Mouse (Mus musculus) urinary bladder, postnatal 4 days (tissue): ENCODE results near the gene Serpinb6a.
A peak's percentile ranks its signal among the peaks of the same experiment; 100 is the strongest.

Source experiments
- DNase-seq, 2 experiments: peaks; one replicate each; pipeline ENCODE4 v3.0.0; 2021 to 2022; ENCODE audit warnings: low spot score in 2 of 2

Gene Serpinb6a

DNA sequence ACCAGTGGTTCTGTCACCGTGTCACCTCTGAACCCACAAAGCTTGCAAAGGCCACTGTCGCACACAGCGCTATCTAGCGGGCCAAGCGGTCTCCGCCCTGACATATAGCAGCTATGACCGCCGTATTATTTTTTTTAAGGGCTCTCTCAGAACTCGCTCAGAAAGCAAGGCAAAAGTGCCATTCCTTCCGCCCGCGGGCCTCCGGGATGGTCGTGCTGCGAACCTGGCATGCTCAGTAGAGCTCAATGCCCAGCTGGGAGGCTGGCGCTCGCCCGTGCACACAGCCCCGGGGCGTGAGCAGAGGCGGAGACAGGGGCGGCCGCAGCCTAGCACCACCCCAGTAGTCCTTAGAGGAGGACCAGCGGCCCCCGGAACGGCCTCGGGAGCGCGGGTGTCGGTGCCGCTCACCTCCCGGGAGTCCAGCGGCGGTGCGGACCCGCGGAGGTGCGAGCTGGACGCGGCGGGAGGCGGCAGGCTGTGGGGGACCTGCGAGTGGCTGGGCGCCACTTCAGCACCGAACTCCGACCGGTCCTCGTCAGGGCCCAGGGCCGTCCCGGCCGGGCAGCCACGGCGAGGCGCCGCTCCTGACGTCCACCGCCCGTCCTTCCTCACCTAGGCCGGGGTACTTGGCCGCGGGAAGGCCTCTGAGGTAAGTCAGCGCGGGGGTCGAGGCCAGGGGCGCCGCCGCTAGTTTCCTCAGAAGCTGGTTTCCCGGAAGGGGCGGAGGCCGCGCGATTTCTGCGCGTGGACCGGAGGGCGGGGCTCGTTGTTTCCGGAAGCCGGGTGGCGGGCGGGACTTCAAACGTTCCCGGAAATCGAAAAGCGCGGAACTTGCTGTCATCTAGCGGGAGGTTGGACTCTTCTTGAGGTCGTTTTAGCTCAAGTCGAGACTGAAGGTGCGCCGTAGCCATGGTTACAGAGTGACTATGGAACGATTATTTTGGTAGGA, at the start of gene Serpinb6a, which contains the start of gene Ripk1:
Gene Serpinb6a (minus strand): TSS at position 737 of the 949 bp plus-strand sequence.
Gene Ripk1 (plus strand): TSS at position 306 of the 949 bp plus-strand sequence.
- DNase-seq: peak; percentile 84 to 91

DNA sequence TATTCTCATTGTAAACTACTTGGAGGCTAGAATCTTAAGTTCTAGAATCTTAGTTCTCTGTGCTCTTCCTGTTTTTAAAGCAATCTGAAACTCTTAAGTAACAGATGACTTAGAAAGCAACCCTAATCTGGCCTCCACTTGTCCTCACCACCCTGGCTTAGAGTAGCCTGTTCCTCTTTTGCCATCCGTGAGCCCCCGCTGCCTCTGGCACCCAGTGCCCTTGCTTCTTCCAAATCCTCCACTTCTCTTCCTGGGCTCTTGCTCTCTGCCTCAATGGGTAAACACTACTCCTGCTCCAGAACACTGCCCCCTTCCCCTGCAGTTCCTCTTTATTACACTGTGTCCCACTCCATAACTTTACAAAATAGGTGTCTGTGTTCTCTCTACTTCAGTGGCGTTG, 49.1 kb upstream of the Serpinb6a start:
- DNase-seq: no peak

DNA sequence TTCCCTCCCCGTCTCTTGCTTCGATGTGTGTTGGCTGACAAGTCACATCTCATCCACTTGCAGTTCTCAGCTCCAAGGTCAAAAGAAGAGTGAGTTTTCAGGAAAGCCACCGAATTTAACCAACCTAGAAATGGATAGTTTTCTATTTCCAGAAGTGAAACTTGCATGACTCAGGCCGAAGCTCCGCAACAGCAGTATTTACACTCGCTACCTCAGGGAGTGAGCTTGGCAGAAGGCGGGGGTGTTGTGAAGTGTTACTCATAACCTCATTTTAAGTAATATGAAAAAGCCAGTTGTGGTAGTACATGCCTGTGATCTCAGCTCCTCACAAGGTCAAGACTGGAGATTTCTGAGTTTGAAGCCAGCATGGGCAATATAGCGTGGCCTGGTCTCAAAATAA, 47.9 kb upstream of the Serpinb6a start:
- DNase-seq: no peak

DNA sequence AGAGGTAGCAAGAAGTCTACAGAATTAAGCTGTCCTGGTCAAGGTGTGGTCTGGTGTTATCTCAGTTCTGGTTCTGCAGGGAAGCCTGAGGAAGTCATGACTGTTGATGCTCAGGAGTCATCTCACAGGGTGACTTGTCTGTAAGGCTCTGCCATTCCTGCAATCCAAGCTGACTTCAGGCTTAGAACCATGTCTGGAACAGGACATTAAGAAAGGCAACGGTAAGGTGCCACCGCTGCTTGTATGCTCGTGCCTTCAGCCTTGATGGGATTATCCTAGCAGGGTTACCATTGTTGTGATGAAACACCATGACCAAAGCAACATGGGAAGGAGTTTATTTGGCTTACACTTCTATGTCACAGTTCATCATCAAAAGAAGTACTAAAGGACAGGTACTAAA, 44.9 kb upstream of the Serpinb6a start:
- DNase-seq: no peak

DNA sequence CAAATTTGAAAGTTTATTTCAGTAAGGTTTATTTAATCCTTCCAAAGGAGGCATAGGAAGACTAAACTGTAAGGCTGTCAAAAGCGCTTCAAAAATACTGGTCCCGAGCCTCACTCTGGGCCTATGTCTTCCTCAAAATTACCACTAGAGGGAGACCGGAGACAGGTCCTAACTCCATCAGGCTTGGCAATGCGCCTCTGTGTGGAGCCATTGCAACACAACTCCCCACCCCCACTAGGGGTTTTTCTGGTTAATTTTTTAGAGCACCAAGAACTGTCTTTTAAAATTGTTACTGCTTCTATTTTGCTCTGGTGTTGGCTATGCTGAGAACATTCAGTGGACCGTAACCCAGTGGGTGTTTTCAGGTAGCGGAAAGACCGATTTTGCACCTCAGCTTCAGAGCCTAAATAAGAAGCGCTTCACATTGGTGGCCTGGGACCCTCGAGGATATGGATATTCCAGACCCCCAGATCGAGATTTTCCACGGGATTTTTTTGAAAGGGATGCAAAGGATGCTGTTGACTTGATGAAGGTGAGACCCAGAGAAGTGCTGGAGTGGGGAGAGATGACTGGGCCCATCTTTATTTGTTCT, 43.9 kb upstream of the Serpinb6a start:
- peak; percentile 66 to 79 for DNase-seq

DNA sequence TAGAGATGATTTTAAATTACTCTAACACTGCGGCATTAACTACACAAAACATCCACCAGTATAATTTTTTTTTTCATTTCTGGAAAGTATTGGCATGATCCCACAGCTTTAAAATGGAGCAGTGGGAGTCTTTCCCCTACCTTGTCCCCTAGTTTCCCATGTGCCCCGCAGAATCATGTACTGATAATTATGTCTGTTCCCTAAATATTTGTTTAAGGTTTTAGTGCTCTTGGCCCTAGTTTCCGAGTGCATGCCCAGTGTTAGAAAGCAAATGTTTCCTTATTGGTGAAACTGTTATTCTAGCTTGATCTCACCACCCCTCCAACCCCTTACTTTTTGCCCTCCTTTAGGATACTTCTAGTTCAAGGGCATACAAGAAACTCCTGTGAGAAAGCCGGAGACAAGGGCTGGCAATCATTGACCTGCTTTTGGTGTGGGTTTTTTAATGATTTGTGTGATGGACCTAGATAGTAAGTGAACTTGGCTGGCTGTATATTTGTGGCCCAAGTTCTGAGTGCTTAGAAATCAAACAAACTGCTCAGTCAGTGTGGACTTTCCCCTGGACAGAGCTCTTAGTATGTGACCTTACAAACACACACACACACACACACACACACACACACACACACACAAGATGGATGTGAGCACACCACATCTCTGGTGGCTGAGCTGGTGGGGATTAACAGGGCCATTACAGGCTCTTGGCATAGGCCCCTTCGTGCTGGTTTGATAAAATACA, 43.1 kb upstream of the Serpinb6a start:
- DNase-seq: peak in 1 of 2 experiments; percentile 13

DNA sequence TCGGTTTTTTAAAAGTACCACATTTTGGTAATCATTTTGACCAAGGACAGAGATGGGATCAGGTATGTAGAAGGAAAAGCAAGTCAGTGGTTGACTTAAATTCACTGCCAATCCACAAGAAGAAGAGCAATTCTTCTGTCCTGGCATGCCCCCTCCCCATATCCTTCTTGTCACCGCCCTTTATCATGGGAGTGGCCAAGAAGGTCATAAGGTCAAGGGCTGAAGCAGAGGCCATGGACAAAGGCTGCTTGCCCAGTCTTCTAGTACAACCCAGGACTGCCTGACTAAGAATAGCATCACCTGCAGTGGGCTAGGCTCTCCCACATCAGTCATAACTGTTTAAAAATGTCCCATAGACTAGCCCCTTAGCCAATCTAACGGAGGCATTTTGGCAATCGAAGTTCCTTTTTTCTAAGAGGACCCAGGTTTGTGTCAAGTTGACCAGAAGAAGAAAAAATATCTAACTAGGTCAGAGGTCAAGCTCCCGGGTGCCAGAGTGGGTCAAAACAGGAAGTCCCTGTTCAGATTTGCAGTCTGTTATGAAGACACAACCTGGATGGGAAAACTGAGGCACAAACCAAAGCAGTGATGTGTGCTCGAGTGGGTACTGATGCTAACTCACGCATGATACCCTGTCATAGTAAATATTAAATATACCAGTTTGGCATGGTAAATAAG, 41.3 kb upstream of the Serpinb6a start:
- DNase-seq: no peak

DNA sequence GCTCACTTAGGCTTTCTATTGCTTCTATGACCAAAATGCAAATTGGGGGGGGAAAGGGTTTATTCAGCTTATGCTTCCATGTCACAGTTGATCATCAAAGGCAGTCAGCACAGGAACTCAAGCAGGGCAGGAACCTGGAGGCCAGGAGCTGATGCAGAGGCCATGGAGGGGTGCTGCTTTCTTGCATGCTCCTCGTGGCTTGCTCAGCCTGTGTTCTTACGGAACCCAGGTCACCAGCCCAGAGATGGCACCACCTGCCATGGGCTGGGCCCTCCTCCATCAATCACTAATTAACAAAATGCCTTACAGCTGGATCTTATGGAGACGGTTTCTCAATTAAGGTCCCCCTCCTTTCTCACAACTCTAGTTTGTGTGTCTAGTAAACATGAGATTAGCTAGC, 37.5 kb upstream of the Serpinb6a start:
- DNase-seq: peak in 1 of 2 experiments; percentile 41

DNA sequence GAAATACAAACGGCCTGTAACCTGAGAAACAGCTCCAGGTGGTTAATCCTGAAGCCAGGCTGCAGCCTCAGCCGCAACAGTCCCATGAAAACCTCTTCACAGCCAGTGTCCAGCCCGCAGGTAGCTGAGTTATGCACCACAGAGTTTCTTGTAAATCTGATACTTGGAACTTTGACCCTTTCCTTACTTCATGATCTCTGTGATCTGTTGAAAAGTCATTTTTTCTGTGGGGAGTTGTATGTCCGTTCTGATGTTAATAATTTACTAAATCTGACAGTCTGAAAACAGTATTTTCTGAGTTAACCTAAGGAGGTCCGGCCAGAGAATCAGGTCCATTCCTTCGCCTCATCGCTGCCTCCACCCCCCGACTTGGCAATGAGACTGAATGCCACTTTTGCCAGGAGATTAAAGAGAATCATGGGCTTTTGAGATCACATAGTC, 36.3 kb upstream of the Serpinb6a start:
- DNase-seq: no peak

DNA sequence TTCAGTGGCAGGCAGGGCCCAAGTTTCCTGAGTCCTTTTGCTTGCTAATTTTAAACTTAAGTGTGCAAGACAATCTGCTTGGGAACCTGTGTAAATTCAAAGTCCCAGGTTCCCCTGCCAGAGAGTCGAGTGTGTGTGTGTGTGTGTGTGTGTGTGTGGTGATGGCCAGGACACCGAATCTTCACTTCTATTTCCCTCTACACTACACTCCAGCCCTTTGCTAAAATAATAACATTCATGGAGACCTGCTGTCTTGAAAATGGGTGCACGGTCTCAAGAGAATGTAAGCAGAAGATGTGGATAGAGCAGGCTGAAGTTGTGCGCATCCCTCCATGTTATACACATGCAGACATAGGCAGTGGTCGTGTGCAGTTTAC, 35.5 kb upstream of the Serpinb6a start:
- DNase-seq: no peak

DNA sequence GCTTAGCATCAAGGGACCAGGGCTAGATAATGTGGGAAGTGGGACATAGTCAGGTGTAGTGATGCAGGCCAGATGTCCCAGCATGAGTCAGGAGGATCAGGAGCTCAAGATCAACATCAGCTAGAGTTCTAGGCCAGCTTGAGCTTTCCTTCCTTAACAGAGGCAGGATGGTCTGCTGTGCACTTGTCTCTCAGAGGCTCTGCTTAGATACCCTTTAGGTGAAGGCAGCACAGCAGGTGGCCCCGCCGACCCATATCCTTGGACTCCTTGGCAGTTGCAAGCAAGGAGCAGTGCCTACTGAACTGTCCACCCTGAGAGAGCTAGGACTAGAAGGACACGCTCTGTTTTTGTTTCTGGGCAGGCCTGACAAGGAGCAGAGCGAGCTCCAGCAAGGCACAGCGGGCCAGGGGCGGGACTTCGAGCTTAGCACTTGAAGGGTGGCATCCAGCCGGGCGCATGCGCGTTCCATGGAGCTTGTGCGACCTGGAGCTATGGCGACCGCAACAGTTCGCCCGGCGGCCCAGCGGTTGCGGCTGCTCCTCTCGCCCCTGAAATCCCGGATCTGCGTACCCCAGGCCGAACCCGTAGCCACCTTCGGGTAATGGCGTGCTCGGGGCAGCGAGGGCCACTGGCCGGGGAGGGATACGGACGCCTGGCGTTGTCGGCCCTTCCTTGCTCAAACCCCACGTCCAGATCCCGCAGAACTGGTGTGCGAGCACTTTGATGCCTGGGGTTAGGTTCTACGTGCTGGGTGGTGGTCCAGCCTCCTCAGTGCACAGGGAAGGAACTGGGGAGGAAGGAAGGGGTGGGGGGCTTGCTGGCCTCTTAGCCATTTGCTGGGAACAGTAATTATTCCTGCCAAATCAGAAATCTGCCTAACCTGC, 34.8 kb upstream of the Serpinb6a start, which contains the start of gene Bphl:
Gene Bphl (plus strand): TSS at position 426 of the 884 bp plus-strand sequence.
- peak; percentile 86 to 89 for DNase-seq

DNA sequence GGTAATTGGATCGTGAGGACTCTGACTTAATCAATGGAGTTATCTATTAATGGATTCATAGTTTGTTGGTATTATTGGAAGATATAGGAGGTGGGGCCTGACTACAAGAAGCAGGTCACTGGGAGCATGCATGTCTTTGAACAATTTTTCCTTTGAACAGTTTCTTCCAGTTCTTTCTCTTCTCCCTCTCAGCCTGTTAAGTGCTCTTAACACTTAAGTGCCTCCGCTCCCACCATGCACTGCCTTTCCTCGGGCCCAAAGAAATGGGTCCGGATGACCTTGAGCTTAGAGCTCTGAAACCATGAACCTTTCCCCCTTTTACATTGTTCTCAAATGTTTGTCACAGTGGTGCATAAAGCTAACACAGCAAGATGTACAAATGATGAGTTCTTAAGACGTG, 34.1 kb upstream of the Serpinb6a start:
- DNase-seq: no peak

DNA sequence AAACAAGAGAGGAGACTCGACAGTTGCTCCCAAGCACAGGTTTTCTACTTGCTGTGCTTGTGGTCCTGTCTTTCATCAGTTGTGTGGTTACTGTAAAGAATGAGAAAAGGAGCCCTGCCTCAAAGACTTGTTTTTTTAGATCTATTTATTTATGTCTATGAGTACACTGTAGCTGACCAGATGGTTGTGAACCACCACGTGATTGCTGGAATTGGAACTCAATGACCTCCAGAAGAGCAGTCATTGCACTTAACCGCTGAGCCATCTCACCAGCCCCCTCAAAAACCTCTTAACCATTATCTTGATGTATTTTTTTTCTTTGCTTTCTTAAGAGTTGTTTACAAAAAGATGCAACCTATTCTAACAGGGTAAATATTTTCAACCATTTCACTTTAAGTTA, 32.8 kb upstream of the Serpinb6a start:
- no peak for DNase-seq

DNA sequence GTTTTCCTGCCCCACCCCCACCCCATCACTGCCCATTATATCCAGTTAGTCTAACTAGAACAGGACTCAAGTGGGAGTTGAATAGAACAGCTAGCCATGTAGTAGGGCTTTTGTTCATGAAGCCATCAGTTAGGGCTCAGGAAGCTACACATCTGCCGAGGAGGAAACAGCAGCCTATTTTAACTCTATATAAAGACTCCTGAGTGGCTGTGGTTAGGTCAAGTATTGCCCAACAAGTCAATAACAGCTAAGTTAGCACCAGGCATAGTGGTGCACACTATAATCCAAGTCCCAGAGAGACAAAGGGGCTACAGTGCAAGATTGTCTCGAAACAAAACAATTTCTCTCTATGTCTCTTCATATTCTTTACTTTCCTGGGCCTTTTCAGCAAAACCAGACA, 29.4 kb upstream of the Serpinb6a start:
- DNase-seq: no peak

DNA sequence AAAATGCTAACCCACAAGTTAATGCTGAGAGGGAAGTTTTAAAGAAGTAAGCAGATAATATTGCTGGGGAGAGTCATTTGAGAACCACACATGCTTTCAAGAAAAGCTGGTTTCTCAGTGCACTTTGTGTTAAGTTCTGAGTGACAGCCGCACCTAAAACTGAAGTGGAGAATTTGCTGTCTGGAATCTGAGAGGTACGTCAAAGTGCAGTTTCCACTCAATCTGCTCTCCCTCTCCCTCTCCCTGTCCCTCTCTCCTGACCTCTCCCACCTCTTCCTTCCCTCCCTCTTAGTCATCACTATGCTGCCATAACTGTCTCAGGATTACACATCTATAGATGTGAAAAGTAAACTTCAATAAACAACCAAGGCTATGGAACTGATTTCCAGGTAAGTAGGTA, 19.4 kb upstream of the Serpinb6a start:
- DNase-seq: no peak

DNA sequence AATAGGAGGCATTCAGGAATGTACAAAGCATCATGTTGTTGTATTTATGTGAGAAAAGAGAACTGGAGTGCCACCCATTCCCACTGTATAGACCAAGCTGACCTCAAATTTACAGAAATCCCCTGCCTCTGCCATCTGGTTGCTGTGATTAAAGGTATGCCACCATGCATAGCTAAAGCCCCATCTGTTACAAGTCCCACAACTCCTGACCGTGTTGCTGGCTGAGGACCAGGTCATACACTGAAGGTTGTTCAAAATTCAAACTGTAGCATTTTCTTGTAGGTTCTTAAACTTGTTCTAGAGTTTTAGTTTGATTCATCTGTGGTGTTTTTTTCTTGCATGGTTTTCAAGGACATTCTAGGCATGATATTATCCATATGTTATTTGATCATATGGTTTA, 15.9 kb upstream of the Serpinb6a start:
- DNase-seq: no peak

DNA sequence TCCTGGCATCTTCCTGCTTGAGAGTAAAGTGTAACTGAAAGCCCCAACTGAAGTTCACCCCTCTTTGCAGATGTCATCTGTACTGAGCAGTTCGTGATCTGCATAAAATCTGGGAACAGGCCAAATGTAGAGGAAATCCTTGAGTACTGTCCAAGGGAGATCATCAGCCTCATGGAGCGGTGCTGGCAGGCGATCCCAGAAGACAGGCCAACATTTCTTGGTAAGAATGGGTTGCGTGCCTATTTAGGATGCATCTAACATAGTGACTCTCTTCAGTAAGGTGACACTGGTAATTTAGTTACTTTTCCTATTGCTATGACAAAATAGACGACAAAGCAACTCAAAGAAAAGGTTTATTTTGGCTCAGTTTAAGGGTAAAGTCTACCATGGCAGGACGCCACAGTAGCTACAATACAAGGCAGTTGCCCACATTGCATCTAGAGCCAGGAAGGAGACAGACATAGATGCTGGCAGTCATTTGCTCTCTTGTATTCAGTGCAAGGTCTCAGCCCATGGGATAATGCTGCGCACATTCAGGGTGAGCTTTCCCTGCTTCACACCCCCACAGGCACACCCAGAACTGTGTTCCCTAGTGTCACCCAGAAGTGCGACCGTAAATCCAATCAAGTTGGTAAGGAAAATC, 14.5 kb upstream of the Serpinb6a start:
- DNase-seq: no peak

DNA sequence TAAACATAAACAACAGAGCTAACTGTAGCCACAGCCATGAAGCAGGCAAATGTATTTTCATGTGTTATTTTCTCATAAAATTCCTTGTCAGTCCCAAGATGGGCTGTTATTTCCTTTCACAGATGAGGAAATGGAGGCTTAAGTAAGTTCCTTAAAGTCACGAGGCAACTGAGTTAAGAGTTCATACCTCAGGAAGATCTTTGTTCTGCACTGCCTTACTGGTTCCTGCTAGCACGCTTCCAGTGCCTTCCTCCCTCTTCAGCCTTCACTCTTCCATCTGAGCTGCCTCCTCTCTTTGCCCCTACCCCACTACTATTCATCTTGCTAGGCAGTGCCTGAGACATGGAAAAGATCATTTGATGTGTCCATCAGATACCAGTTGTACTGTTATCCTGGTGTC, 4.6 kb upstream of the Serpinb6a start:
- DNase-seq: no peak

DNA sequence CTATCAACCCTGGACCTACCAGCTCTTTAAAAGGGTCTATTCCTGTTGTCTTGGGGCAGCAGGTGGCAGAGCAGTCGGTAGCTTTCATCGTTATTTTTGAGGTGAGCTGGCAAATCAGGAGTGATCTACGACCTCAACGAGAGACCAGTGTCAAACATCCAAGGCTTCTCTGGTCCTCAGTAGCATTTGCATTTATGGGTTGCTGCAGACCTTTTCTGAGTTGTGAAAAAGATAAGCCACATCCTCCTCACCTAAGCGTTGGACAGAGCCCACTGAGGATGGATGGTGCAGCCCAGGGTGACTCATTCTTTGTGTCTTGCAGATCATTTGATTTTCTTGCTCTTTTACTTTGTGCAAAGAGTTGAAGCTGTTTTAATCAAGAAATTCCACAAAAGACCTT, 464 bp upstream of the Serpinb6a start:
- no peak for DNase-seq

DNA sequence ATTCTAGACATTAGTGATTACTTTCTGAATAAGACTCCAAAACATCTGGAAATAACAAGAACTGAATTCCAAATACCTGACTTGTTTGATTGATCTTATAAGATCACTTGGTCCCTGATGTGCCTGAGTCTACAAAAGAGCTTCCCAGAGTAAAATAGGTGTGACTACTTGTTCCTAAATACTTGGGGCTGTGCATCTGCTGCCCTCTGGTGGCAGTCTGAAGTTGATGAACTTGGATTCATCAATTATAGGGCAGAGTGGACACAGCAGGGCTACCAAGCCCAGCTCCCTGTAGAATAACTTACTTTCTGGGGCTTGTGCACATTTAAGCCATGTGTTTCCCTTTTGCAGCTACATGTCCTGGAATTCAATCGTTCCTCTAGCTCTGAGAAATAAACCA, 7.4 kb downstream of the Serpinb6a start:
- DNase-seq: peak; percentile 39 to 72
